Mouse (Mus musculus) lung, embryonic 14.5 days (tissue): ENCODE results near the gene Psip1. TPM values are rescaled to one million over a fixed set of nuclear protein-coding genes. Genes with fewer than 3 reads are reported as not detected.

ENCODE experiments used
- ATAC-seq: fragments of 200-750 bp; cut with Nextera tagmentation; 2 replicates; pipeline ENCODE4 v1.8.0; 2017; ENCODE audit warnings: mild to moderate bottlenecking, moderate TSS enrichment, moderate library complexity; ENCODE audit not compliant: insufficient read depth
- DNase-seq: peaks from one replicate; pipeline ENCODE4 v3.0.0-alpha.2; 2015
- H3K27ac ChIP-seq: fragments of 300-500 bp; sonication (generic); 2 replicates; pipeline ENCODE4 v1.5.1; 2014; ENCODE audit warnings: low read depth, mild to moderate bottlenecking, moderate library complexity
- H3K27me3 ChIP-seq: fragments of 300-500 bp; sonication (generic); 2 replicates; pipeline ENCODE4 v1.6.1; 2014; ENCODE audit warnings: low read length, control low read depth; ENCODE audit not compliant: insufficient read depth
- H3K36me3 ChIP-seq: fragments of 300-500 bp; sonication (generic); 2 replicates; pipeline ENCODE4 v1.6.1; 2014; ENCODE audit warnings: control low read depth; ENCODE audit not compliant: insufficient read depth
- H3K4me1 ChIP-seq: fragments of 300-500 bp; sonication (generic); 2 replicates; pipeline ENCODE4 v1.6.1; 2014; ENCODE audit warnings: antibody characterized with exemption, control low read depth; ENCODE audit not compliant: insufficient read depth
- H3K4me2 ChIP-seq: fragments of 300-500 bp; sonication (generic); 2 replicates; pipeline ENCODE4 v1.6.1; 2014; ENCODE audit warnings: mild to moderate bottlenecking
- H3K4me3 ChIP-seq: fragments of 300-500 bp; sonication (generic); 2 replicates; pipeline ENCODE4 v1.5.1; 2014; ENCODE audit warnings: low read depth, low read length
- H3K9ac ChIP-seq: fragments of 300-500 bp; sonication (generic); 2 replicates; pipeline ENCODE4 v1.6.1; 2014
- H3K9me3 ChIP-seq: fragments of 300-500 bp; sonication (generic); 2 replicates; pipeline ENCODE4 v1.6.1; 2016; ENCODE audit warnings: low read depth, low read length, control low read depth
- CTCF ChIP-seq: IDR thresholded peaks from 2 replicates; pipeline ENCODE4 v1.5.1; 2016; ENCODE audit warnings: antibody characterized with exemption, low read depth
- WGBS: fragments of 180-500 bp; shearing (Covaris S2); extraction: QIAGEN DNeasy Blood & Tissue Kit; methylation state at CpG from one replicate; pipeline ENCODE4 v1.1.7; 2014; 5-methylcytosine and 5-hydroxymethylcytosine counted together
- polyA plus RNA-seq: library from polyadenylated mRNA; unstranded; fragments of >200 nt; fragmentation: Nextera tagmentation; extraction: Ambion mirVana; gene quantifications from 2 replicates; pipeline ENCODE4 v1.2.1, GENCODE M21; 2014

Psip1 gene
- polyA plus RNA-seq, 1 experiment from 2014 or later, result 170 TPM

DNA sequence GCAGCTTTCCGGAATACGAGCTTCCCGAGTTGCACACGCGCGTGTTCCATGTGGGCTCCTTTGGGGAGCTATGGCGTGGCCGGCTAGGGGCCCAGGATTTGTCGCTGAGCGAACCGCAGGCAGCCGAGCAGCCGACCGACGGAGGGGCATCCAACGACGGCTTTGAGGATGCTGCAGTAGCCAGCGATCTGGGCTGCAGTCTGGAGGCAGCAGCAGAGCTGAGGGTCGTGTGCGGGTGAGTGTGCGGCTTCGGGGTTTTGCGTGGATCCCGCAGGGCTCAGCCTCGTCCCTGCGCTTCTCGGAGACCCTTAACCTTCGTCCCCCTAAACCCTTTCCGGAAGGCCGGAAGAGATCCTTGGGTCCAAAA, 68.5 kb downstream of the Psip1 start:
- no peak for TF ChIP-seq CTCF
- H3K27ac ChIP-seq, result peak overlapping the region; percentile 91
- H3K4me2 ChIP-seq, result peak overlapping the region; percentile 71
- ATAC-seq (peak; percentile 65), DNase-seq (peak; percentile 36)
- H3K9me3 ChIP-seq, result no peaks in the 10 kb centered on the region
- H3K9ac ChIP-seq, result peak overlapping the region; percentile 89
- H3K36me3 ChIP-seq, result peaks cover 10% of the 10 kb centered on the region; the same call in 1 of the 2 replicates
- H3K4me1 ChIP-seq, result 0 out of 2 replicates have a peak, but pooled peaks cover 4% of the 10 kb centered on the region
- WGBS, result under 1% methylated on average over 30 of the region's 30 CpGs
- peak overlapping the region; percentile 97 for H3K4me3 ChIP-seq
- no peaks in the 10 kb centered on the region for H3K27me3 ChIP-seq

DNA sequence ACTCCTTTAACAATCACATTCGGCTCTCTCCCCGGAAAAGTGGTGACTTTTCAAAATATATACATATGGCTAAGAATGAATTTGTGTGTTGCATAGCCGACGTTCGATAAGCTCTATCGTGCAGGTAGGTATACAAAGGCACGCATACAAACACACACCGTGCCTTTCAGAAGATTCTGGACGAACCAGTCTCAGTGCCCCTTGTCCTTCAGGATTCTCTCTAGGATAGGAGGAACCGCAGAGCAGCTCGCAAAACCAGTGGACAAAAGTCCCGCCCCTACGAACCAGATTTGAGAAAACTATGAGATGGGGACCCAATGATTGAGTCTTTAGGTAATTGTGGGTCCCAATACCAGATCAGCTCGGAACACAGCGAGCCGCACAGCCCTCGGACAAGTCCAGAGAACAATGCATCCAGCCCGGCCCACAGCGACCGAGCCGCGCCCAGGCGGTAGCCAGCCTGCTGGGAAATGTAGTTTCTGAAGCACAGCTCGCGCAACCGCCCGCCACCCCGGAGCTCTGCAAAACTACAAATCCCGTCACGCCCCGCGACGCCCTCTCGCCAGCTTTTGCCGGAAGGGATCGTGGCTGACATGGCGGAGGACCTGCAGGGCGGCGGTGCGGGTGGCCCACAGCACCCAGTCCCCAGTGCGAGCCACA, 69.0 kb downstream of the Psip1 start, which contains the start of gene Snapc3:
Snapc3 (plus strand) TSS at position 565 of the 660 bp plus-strand sequence.
- H3K27ac ChIP-seq, result peak within 1 kb of the TSS; percentile 91
- under 1% methylated on average over 41 of the region's 41 CpGs for WGBS
- H3K27me3 ChIP-seq, result no peaks in the 10 kb centered on the region
- H3K36me3 ChIP-seq, result peaks cover 5% of the 10 kb centered on the region; the same call in 1 of the 2 replicates
- peak; percentile 100 for ATAC-seq
- H3K4me1 ChIP-seq, result 0 out of 2 replicates have a peak, but pooled peaks cover 4% of the 10 kb centered on the region
- H3K4me3 ChIP-seq, result peak within 1 kb of the TSS; percentile 97
- H3K9me3 ChIP-seq, result no peaks in the 10 kb centered on the region
- DNase-seq, result peak; percentile 99
- H3K4me2 ChIP-seq, result peak within 1 kb of the TSS; percentile 71
- peak within 1 kb of the TSS; percentile 89 for H3K9ac ChIP-seq
- no peak for TF ChIP-seq CTCF

DNA sequence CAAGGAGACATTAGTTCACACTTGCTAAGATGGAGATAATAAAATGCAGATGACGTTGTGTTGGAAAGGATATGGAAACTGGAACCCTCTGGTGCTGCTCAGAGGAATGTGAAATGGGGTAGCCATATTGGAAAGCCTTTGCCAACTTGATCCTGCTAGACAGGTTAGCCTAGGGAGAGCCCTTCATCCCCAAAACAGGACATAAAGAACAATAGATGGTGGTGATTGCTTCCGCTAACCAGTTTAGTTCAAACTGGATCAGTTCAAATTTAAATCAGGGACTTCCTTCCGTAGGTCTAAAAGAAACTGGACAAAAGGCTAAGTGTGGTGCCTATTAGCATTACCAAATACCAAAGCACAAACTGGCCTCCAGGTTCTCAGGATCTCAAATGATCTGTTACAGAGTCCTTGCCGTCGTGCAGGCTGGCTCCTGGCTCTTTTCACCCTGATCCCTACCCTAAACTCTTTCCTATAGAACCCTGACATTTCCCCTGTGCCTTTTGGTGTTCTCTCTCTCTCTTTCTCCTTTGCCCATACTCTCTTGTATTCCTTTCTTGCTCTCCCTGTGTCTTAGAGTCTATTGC, 71.9 kb downstream of the Psip1 start:
- H3K4me1 ChIP-seq, result 0 out of 2 replicates have a peak, but pooled peaks cover 4% of the 10 kb centered on the region
- H3K9ac ChIP-seq, result no peak overlapping the region
- WGBS, result 90% methylated on average over 5 of the region's 5 CpGs
- DNase-seq (no peak), ATAC-seq (no peak)
- no peak overlapping the region for H3K27ac ChIP-seq
- no peaks in the 10 kb centered on the region for H3K36me3 ChIP-seq
- no peaks in the 10 kb centered on the region for H3K9me3 ChIP-seq
- H3K4me3 ChIP-seq, result no peak overlapping the region
- no peak for TF ChIP-seq CTCF
- no peak overlapping the region for H3K4me2 ChIP-seq
- no peaks in the 10 kb centered on the region for H3K27me3 ChIP-seq

DNA sequence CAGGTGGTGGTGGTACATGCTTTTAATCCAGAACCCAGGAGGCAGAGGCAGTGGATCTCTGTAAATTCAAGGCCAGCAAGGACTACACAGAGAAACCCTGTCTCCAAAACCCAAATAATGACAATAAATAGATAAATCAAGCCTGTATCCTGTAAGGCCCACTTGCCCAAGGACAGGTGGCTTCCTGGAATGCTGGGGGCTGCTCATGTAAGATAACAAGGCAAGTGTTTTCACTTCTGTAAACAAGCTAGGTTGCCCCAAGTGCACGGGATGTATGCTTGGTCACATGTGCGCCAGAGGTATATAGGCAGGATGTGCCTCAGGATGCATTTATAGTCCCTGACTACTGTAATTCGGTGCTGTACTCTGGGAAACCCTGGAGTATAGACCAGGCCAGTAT, 74.2 kb downstream of the Psip1 start:
- Histone ChIP-seq H3K27me3 (no peaks in the 10 kb centered on the region), H3K27ac (no peak overlapping the region), H3K9ac (no peak overlapping the region), H3K4me3 (no peak overlapping the region), H3K4me1 (no peaks in the 10 kb centered on the region), H3K9me3 (peaks cover 8% of the 10 kb centered on the region; the same call in 1 of the 2 replicates), H3K4me2 (no peak overlapping the region), H3K36me3 (no peaks in the 10 kb centered on the region)
- DNase-seq (no peak), ATAC-seq (peak; percentile 38; the same call in 1 of the 2 replicates)
- no peak for TF ChIP-seq CTCF
- 59% methylated on average over 3 of the region's 3 CpGs for WGBS

DNA sequence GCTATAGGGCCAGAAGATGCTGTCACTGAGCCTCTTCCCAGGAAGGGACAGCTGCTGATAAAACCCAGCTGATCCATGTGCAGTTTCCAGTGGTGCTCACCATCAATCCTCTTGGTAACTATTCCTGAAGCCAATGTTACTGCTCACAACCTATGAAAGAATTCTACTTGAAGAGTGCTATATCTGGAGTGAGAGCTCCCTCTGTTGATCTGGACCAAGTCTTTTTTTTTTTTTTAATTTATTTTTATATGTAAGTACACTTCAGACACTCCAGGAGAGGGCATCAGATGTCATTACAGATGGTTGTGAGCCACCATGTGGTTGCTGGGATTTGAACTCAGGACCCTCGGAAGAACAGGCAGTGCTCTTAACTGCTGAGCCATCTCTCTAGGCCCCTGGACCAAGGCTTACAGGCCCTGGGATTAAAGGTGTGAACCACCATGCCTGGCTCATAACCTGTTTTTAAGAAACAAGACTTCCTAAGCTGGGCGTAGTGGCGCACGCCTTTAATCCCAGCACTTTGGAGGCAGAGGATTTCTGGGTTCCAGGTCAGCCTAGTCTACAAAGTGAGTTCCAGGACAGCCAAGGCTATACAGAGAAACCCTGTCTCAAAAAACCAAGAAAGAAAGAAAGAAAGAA, 76.3 kb downstream of the Psip1 start:
- Histone ChIP-seq H3K4me3 (no peak overlapping the region), H3K9ac (no peak overlapping the region), H3K36me3 (no peaks in the 10 kb centered on the region), H3K4me2 (no peak overlapping the region), H3K27ac (no peak overlapping the region), H3K27me3 (no peaks in the 10 kb centered on the region), H3K9me3 (peaks cover 8% of the 10 kb centered on the region; the same call in 1 of the 2 replicates), H3K4me1 (no peaks in the 10 kb centered on the region)
- DNase-seq (peak; percentile 41), ATAC-seq (no peak)
- WGBS, result 90% methylated on average over 4 of the region's 4 CpGs
- peak; percentile 30; the same call in 1 of the 2 replicates for TF ChIP-seq CTCF

DNA sequence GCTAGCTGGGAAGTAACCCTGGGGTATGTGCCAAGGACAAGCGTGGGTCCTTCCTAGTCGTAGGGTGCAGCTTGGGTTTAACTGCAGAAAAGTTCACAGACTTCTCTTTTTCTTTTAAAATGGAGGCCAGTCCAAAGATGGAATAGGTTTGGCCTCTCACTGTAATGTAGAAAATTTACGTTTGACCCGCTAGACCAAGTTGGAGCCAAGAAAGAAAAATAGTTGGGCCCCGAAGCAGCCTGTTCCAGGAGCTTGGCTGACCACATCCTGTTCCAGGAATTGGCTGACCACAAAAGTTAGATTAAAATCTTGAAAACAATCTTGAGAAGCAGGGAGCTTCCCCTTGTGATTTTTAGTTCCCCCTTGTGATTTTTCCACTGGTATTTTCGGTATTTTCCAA, 78.6 kb downstream of the Psip1 start:
- no peak overlapping the region for H3K9ac ChIP-seq
- DNase-seq, result no peak
- no peaks in the 10 kb centered on the region for H3K27me3 ChIP-seq
- no peaks in the 10 kb centered on the region for H3K36me3 ChIP-seq
- H3K4me2 ChIP-seq, result no peak overlapping the region
- 89% methylated on average over 6 of the region's 6 CpGs for WGBS
- no peaks in the 10 kb centered on the region for H3K4me1 ChIP-seq
- H3K4me3 ChIP-seq, result no peak overlapping the region
- no peak for ATAC-seq
- TF ChIP-seq CTCF, result no peak
- peaks cover 12% of the 10 kb centered on the region; the same call in 1 of the 2 replicates for H3K9me3 ChIP-seq
- no peak overlapping the region for H3K27ac ChIP-seq

Other genes starting within 250 kb of the Psip1 start
- gene Ttc39b, start 162.2 kb downstream of the Psip1 start, polyA plus RNA-seq, result 3.3 and 4.2 TPM in 2 replicates
- 46.2 and 48.9 TPM in 2 replicates for gene Snapc3, start 68.7 kb downstream of the Psip1 start, polyA plus RNA-seq
- gene Ccdc171, start 39.1 kb upstream of the Psip1 start, polyA plus RNA-seq, result 3.1 and 3.5 TPM in 2 replicates